Mouse (Mus musculus) adrenal gland, postnatal 4 days (tissue): ENCODE measurements around the gene Sema3b. TPM values are rescaled to one million over a fixed set of nuclear protein-coding genes. Genes with fewer than 3 reads are reported as not detected.

ENCODE experiments used
- DNase-seq, 2 experiments: peaks; one replicate each; pipeline ENCODE4 v3.0.0; 2021 to 2022; ENCODE audit warnings: low spot score in 2 of 2, mixed read lengths in 2 of 2
- long read RNA-seq, 2 experiments: library from polyadenylated mRNA; stranded (forward); transcript quantifications; one replicate each; pipeline ENCODE4 v2.0.0; 2021
- total RNA-seq, 2 experiments: library from RNA; stranded (reverse); gene quantifications; 2 replicates each; pipeline ENCODE4 v1.2.3; 2021

Gene Sema3b
- 10 to 100 TPM; 16.9 to 19.4 TPM for total RNA-seq
- long read RNA-seq, experiment 1, partial matches to known transcripts, result 5 of 12 reads
- long read RNA-seq, experiment 1, other reads (novel, unspliced or antisense), result 3 of 12 reads
- long read RNA-seq, experiment 2, partial matches to known transcripts, result 13 of 21 reads
- long read RNA-seq, experiment 2, other reads (novel, unspliced or antisense), result 7 of 21 reads

DNA sequence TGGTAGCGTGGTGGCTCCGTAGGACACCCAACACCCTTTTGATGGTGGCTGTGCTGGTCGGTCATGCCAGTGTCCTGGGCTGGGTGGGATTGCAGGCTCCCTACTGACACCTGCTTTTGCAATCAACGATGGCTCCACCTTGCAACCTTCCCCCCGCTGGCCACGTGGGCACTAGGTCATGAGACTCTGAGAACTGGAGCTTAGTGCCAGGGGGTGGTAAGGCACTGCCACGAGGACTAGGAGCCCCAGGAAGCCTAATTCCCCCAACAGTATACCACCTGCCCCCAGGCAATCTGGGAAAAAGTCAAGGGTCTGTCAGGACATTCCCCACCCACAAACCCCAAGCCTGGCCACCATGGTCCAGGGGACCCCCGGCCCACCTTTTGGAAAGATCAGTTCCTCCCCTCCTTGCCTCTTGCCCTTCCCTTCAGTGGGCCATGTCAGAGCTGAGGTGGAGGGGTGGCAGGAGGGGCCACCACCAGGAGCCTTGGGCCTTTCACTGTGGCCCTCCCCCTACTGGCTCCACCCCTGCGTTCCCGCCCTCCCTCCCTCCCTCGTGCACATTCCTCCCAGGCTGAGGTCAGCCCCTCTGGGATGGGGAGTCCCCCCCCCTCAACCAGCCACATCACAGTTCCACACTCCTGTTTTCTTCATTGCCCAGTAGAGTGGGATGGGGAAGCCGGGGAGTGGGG is at the start of gene Sema3b:
TSS of gene Sema3b (minus strand) at position 489 of the 692 bp plus-strand sequence.
- no peak for DNase-seq

DNA sequence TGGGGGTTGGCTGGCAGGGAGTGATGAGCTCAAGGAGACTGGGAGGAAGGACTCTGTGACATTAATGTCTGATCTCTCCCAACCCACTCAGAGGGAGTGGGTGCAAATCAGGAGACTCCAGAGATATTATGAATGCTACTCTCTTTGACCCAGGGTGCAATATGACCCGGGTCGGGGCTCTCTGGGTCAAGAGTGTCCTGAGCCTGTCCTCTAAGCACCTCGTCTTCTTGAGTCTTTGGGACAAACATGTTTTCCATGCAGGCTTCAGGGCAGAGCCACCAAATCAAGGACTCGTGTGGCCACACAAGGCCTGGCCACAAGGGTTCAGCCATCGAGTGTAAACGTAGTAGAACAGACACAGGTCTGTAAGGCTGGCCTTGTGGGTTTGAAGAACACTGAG is 49.1 kb upstream of the Sema3b start:
- no peak for DNase-seq

DNA sequence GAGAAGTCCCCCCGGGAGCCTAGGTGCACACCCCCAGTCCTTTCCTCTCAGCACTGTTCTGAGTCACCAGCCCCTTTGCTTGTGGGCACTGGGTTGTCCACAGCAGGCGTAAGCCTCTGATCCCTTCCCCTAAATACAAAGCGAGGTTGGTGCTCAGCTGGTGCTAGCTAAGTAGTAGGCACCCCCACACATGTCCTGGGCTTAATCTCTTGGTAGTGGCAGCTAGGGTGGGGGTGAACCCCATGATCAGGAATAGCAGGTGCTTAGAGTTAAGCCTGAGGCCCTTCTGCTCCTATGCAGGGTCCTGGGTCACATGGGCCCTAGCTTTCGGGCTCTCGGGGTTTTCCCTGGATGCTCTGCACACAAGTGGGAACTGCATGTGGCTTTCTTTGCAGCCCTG is 48.1 kb upstream of the Sema3b start:
- no peak for DNase-seq

DNA sequence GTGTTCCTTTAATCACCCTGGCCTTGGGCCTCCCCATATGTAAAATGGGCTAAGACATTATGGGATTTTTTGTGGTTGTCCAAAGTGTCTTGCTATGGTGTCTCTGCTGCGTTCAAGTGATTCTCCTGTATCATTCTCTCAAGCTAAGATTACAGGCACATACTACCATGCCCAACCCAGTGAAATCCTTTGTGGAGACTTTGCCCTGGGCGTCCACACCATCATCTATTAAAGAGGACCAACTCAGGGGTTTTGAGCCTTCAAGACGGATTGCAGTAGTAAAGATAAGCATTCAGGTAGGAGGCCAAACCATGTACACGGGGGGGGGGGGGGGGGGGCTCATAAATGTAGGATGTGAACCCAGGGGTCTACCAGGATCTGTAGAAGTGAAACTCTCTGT is 45.6 kb upstream of the Sema3b start:
- no peak for DNase-seq

DNA sequence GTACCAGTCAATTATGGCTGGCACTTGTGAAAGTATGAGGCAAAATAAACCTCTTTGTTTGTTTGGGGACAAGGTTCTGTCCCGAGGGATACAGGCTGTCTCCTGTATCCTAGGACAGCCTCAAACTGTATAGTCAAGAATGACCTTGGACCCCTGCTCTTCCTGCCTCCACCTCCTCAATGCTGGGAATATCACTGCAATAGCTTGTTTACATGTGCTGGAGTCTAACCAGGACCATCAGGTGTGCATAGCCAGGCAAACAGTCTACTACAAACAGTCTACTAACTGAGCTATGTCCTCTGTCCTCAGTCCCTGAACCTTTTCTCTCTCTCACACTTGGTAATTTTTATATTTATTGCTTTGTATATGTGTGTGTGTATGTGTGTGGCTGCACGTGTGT is 44.4 kb upstream of the Sema3b start:
- no peak for DNase-seq

DNA sequence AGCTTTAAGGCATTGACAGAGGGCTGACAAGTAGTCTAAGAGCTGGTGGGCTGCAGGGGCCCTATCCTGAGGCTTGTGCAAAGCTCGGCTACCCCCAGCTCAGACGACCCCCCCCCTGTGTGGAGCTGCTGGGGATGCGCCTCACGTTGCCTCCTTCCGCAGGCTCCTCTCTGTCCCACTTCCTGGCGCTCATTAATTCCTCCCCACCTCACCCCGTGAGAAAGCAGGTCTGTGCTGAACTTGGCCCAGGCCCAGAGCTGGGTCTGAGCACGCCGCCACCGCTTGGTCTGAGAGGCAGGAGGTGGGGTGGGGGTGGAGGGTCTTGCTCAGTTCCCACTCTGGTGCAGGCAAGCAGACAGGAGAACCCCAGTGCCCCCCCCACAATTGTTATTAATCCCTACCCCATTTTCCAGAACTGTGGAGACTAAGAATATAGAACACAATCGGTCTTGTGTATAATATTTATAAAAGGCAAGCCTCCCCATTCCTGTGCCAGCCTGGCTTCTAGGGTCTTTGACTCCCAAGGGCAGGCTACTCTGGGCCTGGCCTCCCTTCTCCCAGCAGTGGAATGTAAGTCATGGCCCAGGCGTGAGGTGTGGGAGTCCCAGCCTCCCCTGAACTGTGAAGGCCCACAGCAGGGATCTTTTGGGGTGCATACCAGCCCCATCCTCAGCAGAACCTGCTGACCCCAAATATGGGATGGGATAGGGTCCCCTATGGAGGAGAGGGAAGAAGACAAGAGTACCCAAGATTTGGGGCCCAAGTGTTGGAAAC is 41.9 kb upstream of the Sema3b start:
- no peak for DNase-seq

DNA sequence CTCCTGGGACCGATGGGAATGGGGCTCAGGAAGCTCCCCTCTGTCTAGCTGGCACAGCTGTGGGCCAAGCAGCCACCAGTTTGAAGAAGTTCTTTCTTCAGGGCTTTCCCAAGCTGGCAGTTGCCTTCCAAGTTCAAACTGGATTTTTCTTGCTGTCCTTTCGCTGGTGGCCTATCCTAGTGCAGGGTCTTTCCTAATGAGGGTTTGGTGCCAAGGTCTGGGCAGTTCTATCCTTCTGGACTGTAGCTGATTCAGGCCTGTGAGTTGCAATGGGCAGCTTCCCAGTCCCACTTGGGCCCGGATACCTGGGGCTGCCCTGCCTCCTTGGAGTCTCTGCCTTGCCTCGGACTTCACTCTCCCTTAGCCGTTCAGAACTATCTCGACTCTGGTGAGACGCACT is 41.2 kb upstream of the Sema3b start:
- DNase-seq, result no peak

DNA sequence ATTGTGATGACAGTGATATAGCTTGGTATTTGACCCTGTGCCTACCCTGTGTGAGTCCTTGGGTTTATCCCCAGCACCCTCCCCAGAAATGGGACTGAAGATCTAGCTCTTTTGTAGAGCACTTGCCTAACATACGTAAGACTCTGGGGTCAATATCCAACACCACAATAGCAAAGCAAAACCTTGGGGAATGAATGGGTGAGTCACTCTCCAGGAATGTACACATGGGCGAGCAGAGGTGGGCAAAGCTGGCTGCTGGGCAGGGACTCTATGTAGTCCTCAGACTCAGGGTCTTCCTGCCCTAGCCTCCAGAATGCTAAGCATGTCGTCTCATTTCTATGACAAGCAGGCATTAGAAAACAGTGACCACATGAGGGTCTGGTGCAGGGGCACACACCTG is 39.7 kb upstream of the Sema3b start:
- no peak for DNase-seq

DNA sequence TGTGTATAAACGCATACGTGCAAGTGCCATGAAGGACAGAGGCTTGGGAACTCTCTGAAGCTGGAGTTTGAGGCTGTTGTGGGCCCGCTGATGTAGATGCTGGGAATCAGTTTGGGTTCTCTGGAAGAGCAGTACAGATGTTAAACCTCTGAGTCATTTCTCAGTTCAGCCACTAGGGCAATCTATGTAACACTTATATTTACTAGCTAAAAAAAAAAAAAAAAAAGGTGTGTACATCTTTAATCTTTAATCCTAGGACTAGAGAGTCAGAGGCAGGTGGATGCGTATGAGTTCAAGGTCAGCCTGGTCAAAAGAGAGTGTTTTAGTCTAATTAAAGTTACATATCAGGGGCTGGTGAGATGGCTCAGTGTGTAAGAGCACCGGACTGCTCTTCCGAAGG is 37.9 kb upstream of the Sema3b start:
- no peak for DNase-seq

DNA sequence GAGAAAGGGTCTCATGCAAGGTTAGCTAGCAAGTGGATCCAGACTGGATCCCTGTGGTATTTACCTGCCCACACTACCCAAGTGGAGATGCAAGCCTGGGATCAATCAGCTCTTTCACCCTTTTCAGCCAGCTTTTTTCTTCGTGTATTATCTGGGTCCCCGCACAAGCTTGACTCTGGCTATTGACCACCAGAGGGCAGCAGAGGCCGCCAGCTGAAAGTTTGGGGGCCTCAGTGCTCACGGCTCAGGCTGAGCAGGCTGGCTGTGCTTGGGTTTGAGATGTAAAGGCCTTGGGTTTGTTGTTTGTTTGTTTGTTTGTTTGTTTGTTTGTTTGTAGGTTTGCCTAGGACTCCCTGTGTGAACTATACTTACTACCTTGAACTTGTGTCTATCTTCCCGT is 36.5 kb upstream of the Sema3b start:
- DNase-seq, result peak in 1 of 2 experiments; percentile 58

DNA sequence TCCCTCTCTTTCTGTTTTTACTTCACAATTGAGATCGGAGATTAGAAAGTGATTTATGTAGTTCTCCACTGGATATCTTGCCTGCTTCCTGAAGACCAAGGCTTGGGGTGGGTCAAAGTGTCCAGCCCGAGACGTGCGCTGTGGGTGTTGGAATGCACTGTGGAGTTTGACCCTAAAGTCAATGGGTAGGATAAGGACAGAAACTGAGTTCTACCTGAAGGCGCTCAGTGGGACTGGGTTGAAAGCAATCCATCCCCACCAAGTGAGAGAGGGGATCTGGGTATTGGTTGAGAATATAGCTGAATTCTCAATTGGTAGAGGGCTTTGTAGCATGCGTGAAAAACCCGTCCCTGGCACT is 36.1 kb upstream of the Sema3b start:
- DNase-seq, result no peak

DNA sequence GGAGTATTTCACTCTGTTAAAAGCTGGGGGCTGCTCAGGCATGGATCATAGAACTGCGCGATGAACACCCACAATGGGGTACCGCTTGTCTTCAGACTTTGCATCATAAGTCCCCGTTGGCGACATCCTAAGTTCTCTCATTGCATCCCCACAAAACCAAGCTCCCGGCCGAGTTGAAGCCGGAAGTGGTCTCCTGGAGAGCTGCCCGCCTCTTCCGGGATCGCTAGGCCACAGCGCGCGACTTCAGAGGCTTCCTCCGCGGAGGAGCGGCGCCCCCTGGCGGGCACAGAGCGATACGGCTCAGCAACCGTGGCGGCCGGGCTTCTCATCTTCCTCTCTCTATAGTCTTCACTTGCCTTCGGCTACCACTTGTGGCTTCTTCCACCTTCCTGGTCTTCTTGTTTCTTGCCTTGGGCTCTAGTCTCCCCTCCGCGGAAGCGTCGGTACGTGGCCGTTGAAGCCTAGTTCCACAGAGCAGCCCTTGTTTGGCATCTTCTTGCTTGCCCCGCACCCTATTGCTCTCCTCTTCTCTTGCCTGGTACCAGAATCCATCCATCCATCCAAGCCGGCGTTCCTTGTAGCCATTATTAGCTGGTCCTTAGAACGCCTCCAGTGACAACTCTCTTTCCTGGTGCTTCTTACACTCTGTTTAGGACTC is 35.6 kb upstream of the Sema3b start:
- DNase-seq, result peak; percentile 81 to 88

DNA sequence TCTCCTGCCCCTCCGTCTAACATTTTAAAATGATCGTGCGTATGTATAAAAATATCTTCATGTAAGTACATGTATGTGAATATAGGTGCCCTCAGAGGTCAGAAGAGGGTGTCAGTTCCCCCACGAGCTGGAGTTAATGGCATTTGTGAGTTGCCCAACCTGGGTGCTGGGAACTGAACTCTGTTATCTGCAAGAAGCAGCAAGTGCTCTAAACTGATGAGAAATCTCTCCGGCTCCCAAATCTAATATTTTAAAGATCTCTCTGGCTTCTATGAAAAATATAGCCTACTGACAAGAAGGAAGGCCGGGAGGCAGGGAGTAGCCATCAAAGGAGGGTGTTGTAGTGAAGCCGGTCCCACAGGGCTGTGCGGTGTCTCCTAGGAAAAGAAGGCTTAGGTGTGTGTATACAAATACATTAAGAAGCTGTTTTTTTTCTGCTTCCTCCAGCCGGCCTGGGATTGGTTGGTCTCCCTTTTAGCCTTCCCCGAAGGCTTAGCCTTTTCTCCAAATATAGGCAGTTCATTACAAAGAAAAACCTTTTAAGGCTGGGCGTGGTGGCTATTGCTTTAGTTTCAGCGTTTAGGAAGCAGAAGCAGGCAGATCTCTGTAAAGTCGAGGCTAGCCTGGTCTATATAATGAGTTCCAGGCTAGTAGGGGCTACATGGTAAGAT is 34.6 kb upstream of the Sema3b start:
- DNase-seq, result no peak

DNA sequence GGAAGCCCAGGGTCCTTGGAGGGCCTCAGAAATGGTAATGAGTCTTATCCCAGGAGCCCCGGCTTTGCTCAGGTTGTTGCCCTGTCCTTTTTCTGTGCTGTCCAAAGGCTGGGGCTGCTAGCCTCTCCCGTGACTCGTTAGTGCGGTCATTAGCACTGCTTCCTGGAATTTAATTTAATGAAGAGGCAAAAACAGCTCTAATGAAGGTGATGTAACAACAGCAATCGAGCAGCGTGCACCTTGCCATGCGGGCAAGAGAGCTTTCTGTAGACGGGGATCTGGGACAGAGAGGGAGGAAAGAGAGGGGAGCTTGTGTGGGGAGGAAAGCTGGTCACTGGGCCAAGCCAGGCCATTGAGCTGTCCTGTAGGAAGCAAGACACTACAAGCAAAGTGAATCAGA is 32.6 kb upstream of the Sema3b start:
- no peak for DNase-seq

DNA sequence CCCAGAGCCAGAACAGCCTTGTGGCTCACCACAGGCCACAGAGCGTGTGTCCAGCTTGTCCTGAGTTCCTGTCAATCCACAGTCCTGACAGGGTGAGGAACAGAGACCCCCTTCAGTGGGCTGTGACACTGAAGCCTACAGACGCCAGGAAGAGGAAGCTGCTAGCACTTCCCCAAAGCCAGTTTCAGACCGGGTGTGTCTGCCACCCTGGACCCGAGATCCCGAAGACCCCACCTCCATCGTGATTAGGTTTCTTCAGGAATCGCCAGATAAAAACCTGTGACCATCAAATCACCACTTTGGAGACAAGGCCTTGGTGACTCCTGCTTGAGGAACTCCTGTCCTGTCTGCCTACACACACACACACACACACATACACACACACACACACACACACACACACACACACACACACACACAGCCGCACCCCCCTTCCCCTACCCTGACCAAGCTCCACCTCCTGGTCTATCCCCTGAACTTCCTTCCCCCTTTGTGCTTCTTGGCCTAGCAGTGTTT is 31.3 kb upstream of the Sema3b start:
- no peak for DNase-seq

DNA sequence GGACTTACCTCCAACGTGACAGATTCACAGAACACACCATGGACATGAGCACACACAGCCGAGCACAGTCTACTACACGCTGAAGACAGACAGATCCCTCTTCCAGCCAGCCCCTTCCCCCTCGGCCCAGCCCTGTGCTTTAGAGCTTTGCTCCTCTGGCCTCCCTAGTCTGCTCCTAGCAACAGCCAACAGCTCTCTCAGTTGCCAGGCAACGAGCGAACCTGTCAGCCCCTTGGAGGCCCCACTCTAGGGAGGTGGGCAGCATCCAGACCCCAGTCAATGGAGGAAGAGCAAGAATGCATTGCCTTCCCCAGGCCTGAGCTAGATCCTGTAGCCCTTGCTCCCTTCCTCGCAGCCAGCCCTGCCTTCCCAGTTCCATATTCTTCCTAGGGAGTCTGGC is 28.0 kb upstream of the Sema3b start:
- DNase-seq, result no peak

DNA sequence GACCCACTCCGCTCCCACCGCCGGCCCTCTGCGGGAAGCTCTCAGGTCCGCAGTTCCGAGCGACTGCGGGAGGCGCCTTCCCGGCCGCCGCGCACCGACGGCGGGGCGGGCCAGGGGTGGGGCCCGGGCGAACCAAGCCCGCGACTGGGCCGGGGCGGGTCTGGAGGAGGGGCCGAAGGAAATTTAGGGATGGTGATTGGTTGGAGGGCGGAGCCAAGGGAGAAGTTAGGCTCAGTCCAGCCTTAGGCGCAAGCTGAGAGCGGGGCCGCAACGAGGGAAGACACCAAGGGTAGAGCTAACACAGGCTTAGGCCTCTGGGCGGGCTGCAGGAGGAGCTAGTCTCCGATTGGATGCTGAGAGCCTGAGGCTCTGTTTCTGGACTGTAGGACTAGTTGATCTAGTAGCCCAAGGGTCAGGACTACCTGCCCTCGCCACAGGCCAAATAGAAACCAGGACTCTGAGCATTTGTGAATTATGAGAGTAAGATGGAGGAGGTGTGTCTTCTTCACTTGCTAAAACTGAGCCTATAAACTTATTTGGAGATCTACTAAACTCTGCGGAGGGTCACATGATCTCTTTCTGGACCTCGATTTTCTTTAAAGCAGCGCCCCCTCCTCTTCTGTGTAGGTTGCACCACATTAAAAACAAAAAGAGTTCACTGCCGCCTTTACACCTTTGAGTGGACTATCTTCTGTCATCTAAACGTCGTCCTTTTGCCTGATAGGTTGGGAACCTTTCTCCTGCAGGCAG is 26.4 kb upstream of the Sema3b start, which contains the start of gene Gnai2:
TSS of gene Gnai2 (minus strand) at position 89 of the 750 bp plus-strand sequence.
- DNase-seq, result peak; percentile 85 to 94

DNA sequence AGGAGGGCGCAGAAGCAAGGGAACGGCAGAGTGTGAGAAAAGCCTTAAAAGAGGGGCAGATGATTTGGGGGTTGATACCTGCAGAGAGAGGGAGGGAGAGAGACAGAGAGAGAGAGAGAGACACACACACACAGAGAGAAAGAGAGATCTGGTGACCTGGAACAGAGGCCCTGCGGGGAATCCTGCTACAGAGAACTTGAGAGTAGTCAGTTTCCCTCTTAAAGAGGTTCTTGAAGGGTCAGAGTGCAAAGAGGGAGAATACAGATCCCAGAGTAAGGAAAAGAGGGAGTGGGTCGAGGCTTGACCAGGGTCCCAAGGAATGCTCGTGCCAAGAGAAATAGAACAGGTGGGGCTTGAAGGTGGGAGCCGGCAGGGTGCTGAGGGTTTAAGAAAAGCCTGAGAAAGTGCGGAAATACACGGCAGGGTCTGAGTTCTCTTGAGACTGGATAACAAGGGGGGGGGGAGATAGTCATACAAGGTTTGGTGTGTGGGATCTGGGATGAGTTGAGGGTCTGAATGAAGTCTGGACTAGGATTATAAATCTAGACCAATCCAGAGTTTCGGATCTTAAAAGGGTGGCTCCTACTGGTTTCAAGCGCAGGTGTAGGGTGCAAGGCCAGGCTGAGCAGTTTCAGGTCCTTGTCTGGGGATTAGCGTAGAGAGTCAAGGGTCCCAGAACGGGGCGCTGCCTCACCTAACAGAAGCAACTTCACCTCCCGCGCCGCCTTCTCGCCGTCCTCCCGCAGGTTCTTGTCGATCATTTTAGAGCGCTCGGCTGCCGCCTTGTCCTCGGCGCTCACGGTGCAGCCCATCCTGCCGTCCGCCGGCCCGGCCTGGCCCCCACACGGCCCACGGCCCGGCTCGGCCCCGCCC is 25.6 kb upstream of the Sema3b start:
- no peak for DNase-seq

DNA sequence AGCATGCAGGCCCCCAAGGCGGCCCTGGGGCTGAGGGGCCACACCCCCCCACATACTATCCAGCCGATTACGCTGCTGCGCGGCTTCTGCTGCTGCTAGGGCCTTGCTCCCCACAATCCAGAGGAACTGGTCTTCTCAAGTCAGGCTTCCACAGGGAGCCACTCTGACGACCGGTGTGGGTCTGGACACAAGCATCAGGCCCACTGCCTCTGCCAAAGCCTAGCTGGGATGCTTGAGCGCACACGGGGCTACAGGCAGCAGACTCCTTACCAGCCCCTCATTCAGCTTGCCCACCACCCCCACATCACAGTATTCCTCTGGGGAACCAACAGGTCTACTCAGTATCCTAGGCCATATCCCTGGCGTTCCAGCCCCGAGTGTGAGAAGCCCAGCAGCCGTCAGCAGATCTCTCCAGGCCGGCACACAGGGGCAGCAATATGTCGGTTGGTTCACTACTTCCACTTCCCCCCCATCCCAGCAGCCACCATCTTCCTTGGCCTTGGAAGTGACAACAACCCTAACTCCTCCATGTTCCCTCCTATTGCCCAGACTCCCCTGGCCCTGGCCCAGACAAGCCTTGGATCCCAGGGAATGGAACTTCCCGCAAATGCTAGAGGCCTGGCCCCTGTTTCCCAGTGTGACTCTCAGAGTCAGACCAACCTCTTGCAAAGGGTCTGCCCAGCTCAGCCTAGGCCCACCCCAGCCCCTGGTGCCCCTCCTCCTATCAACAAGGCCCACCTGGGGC is 24.8 kb upstream of the Sema3b start:
- no peak for DNase-seq
